Mouse (Mus musculus): ENCODE data around the gene Cetn4. TPM values are rescaled to one million over a fixed set of nuclear protein-coding genes. Genes with fewer than 3 reads are reported as not detected.

The Cetn4 gene
- polyA plus RNA-seq, 1 experiment from 2014 or later, result 1.3 TPM

GRCm38 (mm10) chr3:37342811-37343210 lies 30.3 kb upstream of the Cetn4 start:
- Histone ChIP-seq H3K9me3 (ENCODE audit: control insufficient read depth, low read length) (no peaks in the 10 kb centered on the region), H3K36me3 (ENCODE audit: control insufficient read depth, insufficient read depth, low read length) (no peaks in the 10 kb centered on the region), H3K4me1 (ENCODE audit: control insufficient read depth, insufficient read depth, low read length) (no peaks in the 10 kb centered on the region), H3K27me3 (ENCODE audit: control insufficient read depth, insufficient read depth, low read length) (peaks cover 2% of the 10 kb centered on the region; the same call in 1 of the 2 replicates), H3K4me3 (ENCODE audit: low read depth, low read length) (no peak overlapping the region), H3K9ac (ENCODE audit: low read length) (no peak overlapping the region), H3K27ac (ENCODE audit: low read depth, low read length) (no peak overlapping the region), H3K4me2 (ENCODE audit: low read depth) (no peak overlapping the region)
- 76% methylated on average over 5 of the region's 5 CpGs for WGBS
- DNase-seq (ENCODE audit: low spot score) (no peak), ATAC-seq (ENCODE audit: insufficient read depth, low FRiP score, low TSS enrichment) (no peak)

GRCm38 (mm10) chr3:37341110-37341509 lies 28.6 kb upstream of the Cetn4 start:
- ATAC-seq (ENCODE audit: insufficient read depth, low FRiP score, low TSS enrichment) (no peak), DNase-seq (ENCODE audit: low spot score) (no peak)
- no peak overlapping the region for H3K4me3 ChIP-seq (ENCODE audit: low read depth, low read length)
- WGBS, result 60% methylated on average over 5 of the region's 5 CpGs
- no peak overlapping the region for H3K27ac ChIP-seq (ENCODE audit: low read depth, low read length)
- H3K4me1 ChIP-seq (ENCODE audit: control insufficient read depth, insufficient read depth, low read length), result no peaks in the 10 kb centered on the region
- H3K27me3 ChIP-seq (ENCODE audit: control insufficient read depth, insufficient read depth, low read length), result no peaks in the 10 kb centered on the region
- H3K36me3 ChIP-seq (ENCODE audit: control insufficient read depth, insufficient read depth, low read length), result no peaks in the 10 kb centered on the region
- H3K9ac ChIP-seq (ENCODE audit: low read length), result no peak overlapping the region
- H3K4me2 ChIP-seq (ENCODE audit: low read depth), result no peak overlapping the region
- H3K9me3 ChIP-seq (ENCODE audit: control insufficient read depth, low read length), result no peaks in the 10 kb centered on the region

- ATAC-seq (ENCODE audit: insufficient read depth, low FRiP score, low TSS enrichment) (no peak), DNase-seq (ENCODE audit: low spot score) (no peak)
- Histone ChIP-seq H3K4me1 (ENCODE audit: control insufficient read depth, insufficient read depth, low read length) (no peaks in the 10 kb centered on the region), H3K36me3 (ENCODE audit: control insufficient read depth, insufficient read depth, low read length) (no peaks in the 10 kb centered on the region), H3K9me3 (ENCODE audit: control insufficient read depth, low read length) (no peaks in the 10 kb centered on the region), H3K27me3 (ENCODE audit: control insufficient read depth, insufficient read depth, low read length) (no peaks in the 10 kb centered on the region), H3K27ac (ENCODE audit: low read depth, low read length) (no peak overlapping the region), H3K4me2 (ENCODE audit: low read depth) (no peak overlapping the region), H3K9ac (ENCODE audit: low read length) (no peak overlapping the region), H3K4me3 (ENCODE audit: low read depth, low read length) (no peak overlapping the region)
- 94% methylated on average over 4 of the region's 4 CpGs for WGBS
Measured at GRCm38 (mm10) chr3:37334053-37334452, 21.5 kb upstream of the Cetn4 start.

GRCm38 (mm10) chr3:37331999-37332449 lies 19.5 kb upstream of the Cetn4 start:
- 67% methylated on average over 6 of the region's 6 CpGs for WGBS
- no peaks in the 10 kb centered on the region for H3K4me1 ChIP-seq (ENCODE audit: control insufficient read depth, insufficient read depth, low read length)

GRCm38 (mm10) chr3:37329963-37330362 lies 17.5 kb upstream of the Cetn4 start:
- WGBS, result 86% methylated on average over 1 of the region's 1 CpGs
- H3K36me3 ChIP-seq (ENCODE audit: control insufficient read depth, insufficient read depth, low read length), result no peaks in the 10 kb centered on the region
- DNase-seq (ENCODE audit: low spot score), result no peak
- ATAC-seq (ENCODE audit: insufficient read depth, low FRiP score, low TSS enrichment), result no peak
- H3K4me1 ChIP-seq (ENCODE audit: control insufficient read depth, insufficient read depth, low read length), result no peaks in the 10 kb centered on the region
- no peak overlapping the region for H3K4me2 ChIP-seq (ENCODE audit: low read depth)
- H3K27ac ChIP-seq (ENCODE audit: low read depth, low read length), result no peak overlapping the region
- H3K4me3 ChIP-seq (ENCODE audit: low read depth, low read length), result no peak overlapping the region
- no peaks in the 10 kb centered on the region for H3K27me3 ChIP-seq (ENCODE audit: control insufficient read depth, insufficient read depth, low read length)
- H3K9me3 ChIP-seq (ENCODE audit: control insufficient read depth, low read length), result no peaks in the 10 kb centered on the region
- H3K9ac ChIP-seq (ENCODE audit: low read length), result no peak overlapping the region

More at GRCm38 (mm10) chr3:37331999-37332449, 19.5 kb upstream of the Cetn4 start:
- Histone ChIP-seq H3K9ac (ENCODE audit: low read length) (no peak overlapping the region), H3K27me3 (ENCODE audit: control insufficient read depth, insufficient read depth, low read length) (no peaks in the 10 kb centered on the region), H3K27ac (ENCODE audit: low read depth, low read length) (no peak overlapping the region), H3K36me3 (ENCODE audit: control insufficient read depth, insufficient read depth, low read length) (no peaks in the 10 kb centered on the region), H3K9me3 (ENCODE audit: control insufficient read depth, low read length) (no peaks in the 10 kb centered on the region), H3K4me3 (ENCODE audit: low read depth, low read length) (no peak overlapping the region), H3K4me2 (ENCODE audit: low read depth) (no peak overlapping the region)
- ATAC-seq (ENCODE audit: insufficient read depth, low FRiP score, low TSS enrichment) (no peak), DNase-seq (ENCODE audit: low spot score) (no peak)

GRCm38 (mm10) chr3:37328489-37328888 lies 16.0 kb upstream of the Cetn4 start:
- no peak overlapping the region for H3K9ac ChIP-seq (ENCODE audit: low read length)
- no peak overlapping the region for H3K4me2 ChIP-seq (ENCODE audit: low read depth)
- no peak overlapping the region for H3K4me3 ChIP-seq (ENCODE audit: low read depth, low read length)
- H3K27ac ChIP-seq (ENCODE audit: low read depth, low read length), result no peak overlapping the region
- H3K9me3 ChIP-seq (ENCODE audit: control insufficient read depth, low read length), result no peaks in the 10 kb centered on the region
- 82% methylated on average over 2 of the region's 2 CpGs for WGBS
- H3K4me1 ChIP-seq (ENCODE audit: control insufficient read depth, insufficient read depth, low read length), result no peaks in the 10 kb centered on the region
- H3K27me3 ChIP-seq (ENCODE audit: control insufficient read depth, insufficient read depth, low read length), result no peaks in the 10 kb centered on the region
- no peaks in the 10 kb centered on the region for H3K36me3 ChIP-seq (ENCODE audit: control insufficient read depth, insufficient read depth, low read length)
- ATAC-seq (ENCODE audit: insufficient read depth, low FRiP score, low TSS enrichment) (no peak), DNase-seq (ENCODE audit: low spot score) (no peak)

- no peaks in the 10 kb centered on the region for H3K4me1 ChIP-seq (ENCODE audit: control insufficient read depth, insufficient read depth, low read length)
- H3K36me3 ChIP-seq (ENCODE audit: control insufficient read depth, insufficient read depth, low read length), result no peaks in the 10 kb centered on the region
- 89% methylated on average over 3 of the region's 3 CpGs for WGBS
- no peak overlapping the region for H3K4me2 ChIP-seq (ENCODE audit: low read depth)
- H3K27ac ChIP-seq (ENCODE audit: low read depth, low read length), result no peak overlapping the region
- no peaks in the 10 kb centered on the region for H3K27me3 ChIP-seq (ENCODE audit: control insufficient read depth, insufficient read depth, low read length)
- H3K9me3 ChIP-seq (ENCODE audit: control insufficient read depth, low read length), result no peaks in the 10 kb centered on the region
- no peak overlapping the region for H3K4me3 ChIP-seq (ENCODE audit: low read depth, low read length)
- no peak overlapping the region for H3K9ac ChIP-seq (ENCODE audit: low read length)
- no peak for DNase-seq (ENCODE audit: low spot score)
- no peak for ATAC-seq (ENCODE audit: insufficient read depth, low FRiP score, low TSS enrichment)
Measured at GRCm38 (mm10) chr3:37326627-37327026, 14.1 kb upstream of the Cetn4 start.

- Histone ChIP-seq H3K4me1 (ENCODE audit: control insufficient read depth, insufficient read depth, low read length) (no peaks in the 10 kb centered on the region), H3K4me2 (ENCODE audit: low read depth) (no peak overlapping the region), H3K27ac (ENCODE audit: low read depth, low read length) (no peak overlapping the region), H3K4me3 (ENCODE audit: low read depth, low read length) (no peak overlapping the region), H3K9me3 (ENCODE audit: control insufficient read depth, low read length) (no peaks in the 10 kb centered on the region), H3K27me3 (ENCODE audit: control insufficient read depth, insufficient read depth, low read length) (no peaks in the 10 kb centered on the region), H3K36me3 (ENCODE audit: control insufficient read depth, insufficient read depth, low read length) (no peaks in the 10 kb centered on the region), H3K9ac (ENCODE audit: low read length) (no peak overlapping the region)
- WGBS, result 82% methylated on average over 5 of the region's 5 CpGs
- ATAC-seq (ENCODE audit: insufficient read depth, low FRiP score, low TSS enrichment) (no peak), DNase-seq (ENCODE audit: low spot score) (no peak)
Measured at GRCm38 (mm10) chr3:37325317-37326112, 13.0 kb upstream of the Cetn4 start.

- Histone ChIP-seq H3K36me3 (ENCODE audit: control insufficient read depth, insufficient read depth, low read length) (0 out of 2 replicates have a peak, but pooled peaks cover 2% of the 10 kb centered on the region), H3K4me1 (ENCODE audit: control insufficient read depth, insufficient read depth, low read length) (no peaks in the 10 kb centered on the region), H3K27ac (ENCODE audit: low read depth, low read length) (no peak overlapping the region), H3K4me2 (ENCODE audit: low read depth) (no peak overlapping the region), H3K9me3 (ENCODE audit: control insufficient read depth, low read length) (no peaks in the 10 kb centered on the region), H3K27me3 (ENCODE audit: control insufficient read depth, insufficient read depth, low read length) (no peaks in the 10 kb centered on the region), H3K9ac (ENCODE audit: low read length) (no peak overlapping the region), H3K4me3 (ENCODE audit: low read depth, low read length) (no peak overlapping the region)
- ATAC-seq (ENCODE audit: insufficient read depth, low FRiP score, low TSS enrichment), result no peak
- DNase-seq (ENCODE audit: low spot score), result no peak
- WGBS, result 39% methylated on average over 3 of the region's 3 CpGs
Measured at GRCm38 (mm10) chr3:37324310-37324709, 11.8 kb upstream of the Cetn4 start.

All from neural tube, embryonic 11.5 days (tissue).